Mouse (Mus musculus): ENCODE measurements around the gene Tmed6.
"Not testable (repeated sequence)": the region's sequence is repeated elsewhere in the genome, so short reads cannot be mapped to it uniquely, and the experiment has no call there.

The Tmed6 gene

GRCm38 (mm10) chr8:107073706-107074105 lies 8.3 kb upstream of the Tmed6 start:
- DNase-seq = no peak

- DNase-seq = no peak
These were observed 2.8 kb downstream of the Tmed6 start for GRCm38 (mm10) chr8:107062613-107063012.

GRCm38 (mm10) chr8:107056973-107057369 lies 8.5 kb downstream of the Tmed6 start:
- DNase-seq = no peak

- peak; percentile 98 for DNase-seq
These were observed 9.1 kb downstream of the Tmed6 start, which contains the start of the genes Cog8 and Nip7 for GRCm38 (mm10) chr8:107056076-107056972. Gene Cog8, minus strand, starts transcription at chr8:107056689. Gene Nip7, plus strand, starts transcription at chr8:107056877.

- DNase-seq = no peak
These were observed 13.4 kb downstream of the Tmed6 start for GRCm38 (mm10) chr8:107052046-107052445.

DNA sequence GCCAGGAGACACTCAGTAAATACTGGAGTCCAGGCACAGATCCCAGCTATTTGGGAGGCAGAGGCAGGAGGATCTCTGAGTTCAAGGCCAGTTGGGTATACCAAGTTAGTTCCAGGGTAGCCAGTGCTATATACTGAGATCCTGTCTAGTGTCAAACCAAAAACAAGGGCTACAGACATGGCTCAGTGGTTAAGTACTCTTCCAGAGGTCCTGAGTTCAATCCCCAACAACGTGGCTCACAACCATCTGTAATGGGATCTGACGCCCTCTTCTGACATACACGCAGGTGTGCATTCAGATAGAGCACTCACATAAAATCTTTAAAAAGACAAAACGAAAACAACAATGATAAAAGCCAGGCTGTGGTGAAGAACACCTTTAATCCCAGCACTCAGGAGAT lies 16.0 kb downstream of the Tmed6 start:
- DNase-seq = no peak

GRCm38 (mm10) chr8:107048061-107048941 lies 17.1 kb downstream of the Tmed6 start, which contains the start of gene Pdf:
Gene Pdf, minus strand, starts transcription at chr8:107048614.
- peak; percentile 86 for DNase-seq

- no peak for DNase-seq
These were observed 18.5 kb downstream of the Tmed6 start for GRCm38 (mm10) chr8:107046976-107047375.

DNA sequence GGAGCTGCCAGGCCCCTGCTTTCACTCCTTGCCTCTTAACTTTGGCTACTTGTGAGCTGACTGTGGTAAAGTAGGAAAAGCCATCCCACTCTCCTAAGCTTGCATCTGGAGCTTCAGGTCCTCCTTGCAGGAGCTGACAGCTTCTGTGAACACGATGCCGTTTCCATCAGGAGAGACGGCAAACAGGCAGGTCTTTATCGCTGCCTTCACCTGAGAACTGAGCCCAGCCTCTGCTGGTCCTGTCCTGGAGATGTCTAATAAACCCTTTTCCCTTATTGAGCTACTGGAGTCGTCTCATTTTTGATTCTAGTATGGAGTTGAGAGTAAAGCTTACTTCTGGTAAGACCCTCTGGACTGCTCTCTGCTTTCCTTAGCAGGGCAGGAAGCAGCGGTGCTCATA lies 20.0 kb downstream of the Tmed6 start:
- DNase-seq = no peak

GRCm38 (mm10) chr8:107040632-107041031 lies 24.8 kb downstream of the Tmed6 start:
- no peak for DNase-seq

- DNase-seq = no peak
These were observed 28.8 kb downstream of the Tmed6 start for GRCm38 (mm10) chr8:107036626-107037025.

- DNase-seq = no peak
These were observed 29.8 kb downstream of the Tmed6 start for GRCm38 (mm10) chr8:107035641-107036040.

DNA sequence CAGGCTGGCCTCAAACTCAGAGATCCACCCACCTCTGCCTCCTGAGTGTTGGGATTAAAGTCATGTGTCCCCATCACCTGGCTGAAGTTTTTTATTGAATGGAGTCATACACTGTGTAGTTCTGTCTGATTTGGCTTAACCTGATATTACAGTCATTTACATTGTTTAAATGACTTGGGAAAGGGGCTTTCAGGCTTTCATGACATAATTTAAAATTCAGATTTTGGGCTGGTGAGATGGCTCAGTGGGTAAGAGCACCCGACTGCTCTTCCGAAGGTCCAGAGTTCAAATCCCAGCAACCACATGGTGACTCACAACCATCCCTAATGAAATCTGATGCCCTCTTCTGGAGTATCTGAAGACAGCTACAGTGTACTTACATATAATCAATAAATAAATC lies 31.8 kb downstream of the Tmed6 start:
- DNase-seq = not testable (repeated sequence)

DNA sequence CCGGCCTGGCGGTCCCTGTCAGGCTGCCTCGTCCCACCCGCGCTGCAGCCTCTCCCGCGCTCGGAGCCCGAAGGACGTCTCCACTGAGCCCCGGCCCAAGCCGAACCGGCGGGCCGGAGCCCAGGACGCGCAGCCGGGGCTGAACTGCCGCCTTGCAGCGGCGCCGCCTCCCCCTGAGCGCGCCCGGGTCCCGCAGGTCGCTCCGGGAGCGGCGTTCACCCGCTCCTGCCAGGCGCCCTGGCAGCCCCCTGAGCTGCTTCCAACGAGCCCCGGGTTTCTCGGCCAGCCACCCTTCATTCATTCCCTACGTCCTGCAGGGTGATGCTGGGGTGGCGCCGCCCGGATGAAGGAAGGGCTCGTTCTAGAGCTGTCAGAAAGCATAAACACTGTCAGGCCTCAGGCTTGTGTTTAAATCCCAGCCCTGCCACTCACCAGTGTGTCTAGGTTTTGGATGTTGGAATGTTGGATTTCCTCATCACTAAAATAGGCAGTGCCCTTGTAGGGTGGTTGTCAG lies 33.8 kb downstream of the Tmed6 start:
- no peak for DNase-seq

DNA sequence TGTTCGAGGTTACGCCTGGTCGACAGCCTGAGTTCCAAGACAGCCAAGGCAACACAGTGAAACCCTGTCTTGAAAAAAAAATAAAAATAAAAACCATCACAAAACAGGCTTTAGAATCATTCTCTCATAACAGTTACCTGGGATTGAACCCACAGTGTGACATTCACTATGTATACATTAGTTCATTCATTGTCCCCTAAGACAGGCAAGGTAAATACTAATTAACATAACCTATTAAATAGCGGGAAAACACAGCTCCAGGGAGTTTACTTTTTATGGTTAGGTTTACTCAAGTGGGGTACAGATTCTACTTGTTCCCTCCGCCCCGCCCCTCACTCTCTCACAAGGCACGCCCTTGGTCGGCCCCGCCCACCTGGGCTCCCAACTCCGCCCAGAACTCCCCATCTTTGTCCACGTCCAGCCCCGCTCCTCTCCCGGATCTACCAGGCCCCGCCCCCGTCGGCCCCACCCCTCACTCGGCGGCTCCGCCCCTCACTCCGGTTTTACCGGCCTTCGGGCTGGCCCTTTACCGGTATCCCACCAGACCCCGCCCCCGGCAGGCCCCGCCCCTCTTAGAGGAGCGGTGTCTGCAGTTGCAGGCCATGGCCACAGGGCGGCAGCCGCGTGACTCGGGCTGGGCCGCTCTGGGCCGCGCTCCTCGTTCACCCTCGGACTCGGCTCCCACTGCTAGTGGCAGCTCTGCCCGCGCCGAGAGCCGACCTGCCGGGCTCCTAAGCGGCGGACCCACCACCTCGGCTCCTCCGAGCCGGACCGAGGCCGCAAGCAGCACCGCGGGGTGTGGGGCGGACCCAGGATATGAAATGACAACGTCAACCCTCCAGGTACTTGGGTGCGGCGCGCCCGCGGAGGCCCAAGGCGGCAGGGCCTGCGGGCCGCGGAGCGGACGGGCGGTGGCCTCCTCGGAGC lies 34.5 kb downstream of the Tmed6 start, which contains the start of gene Vps4a:
Vps4a (plus strand) TSS at position 573 of the 927 bp plus-strand sequence.
- DNase-seq = peak; percentile 95

DNA sequence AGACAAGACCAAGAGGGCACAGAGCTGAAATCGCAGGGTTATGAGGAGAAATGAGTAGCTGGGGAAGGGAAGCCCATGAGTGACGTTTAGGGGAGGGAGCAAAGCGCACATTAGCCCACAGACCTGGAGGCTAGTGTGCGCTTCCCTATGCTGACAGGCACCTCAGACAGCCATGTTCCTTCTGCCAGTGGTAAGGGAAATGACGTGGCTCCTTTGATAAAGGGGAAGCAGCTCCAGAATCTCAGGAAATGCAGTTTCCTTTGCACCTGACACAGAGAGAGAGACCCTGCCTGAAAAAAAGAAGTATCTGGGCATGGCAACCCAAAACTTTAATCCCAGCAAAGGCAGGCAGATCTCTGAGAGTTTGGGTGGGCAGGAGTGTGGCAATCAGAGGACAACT lies 35.4 kb downstream of the Tmed6 start:
- DNase-seq = no peak

DNA sequence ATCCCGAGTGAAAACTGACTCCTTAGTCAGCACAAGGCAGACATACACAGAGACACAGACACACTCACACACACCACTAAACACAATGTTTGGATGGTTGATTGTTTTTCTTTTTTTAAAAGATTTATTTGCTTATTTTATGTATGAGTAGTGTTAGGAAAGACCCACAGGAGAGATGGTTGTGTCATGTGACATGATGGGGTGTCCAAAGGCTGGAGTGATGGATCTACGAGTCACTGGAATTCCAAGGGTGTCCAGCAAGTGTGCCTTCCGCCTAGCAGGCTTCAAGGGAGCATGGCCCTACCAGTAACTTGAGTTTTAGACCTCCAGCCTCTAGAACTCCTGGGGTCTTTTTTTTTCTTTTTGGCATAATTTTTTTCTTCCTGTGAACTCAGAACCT lies 36.1 kb downstream of the Tmed6 start:
- no peak for DNase-seq

DNA sequence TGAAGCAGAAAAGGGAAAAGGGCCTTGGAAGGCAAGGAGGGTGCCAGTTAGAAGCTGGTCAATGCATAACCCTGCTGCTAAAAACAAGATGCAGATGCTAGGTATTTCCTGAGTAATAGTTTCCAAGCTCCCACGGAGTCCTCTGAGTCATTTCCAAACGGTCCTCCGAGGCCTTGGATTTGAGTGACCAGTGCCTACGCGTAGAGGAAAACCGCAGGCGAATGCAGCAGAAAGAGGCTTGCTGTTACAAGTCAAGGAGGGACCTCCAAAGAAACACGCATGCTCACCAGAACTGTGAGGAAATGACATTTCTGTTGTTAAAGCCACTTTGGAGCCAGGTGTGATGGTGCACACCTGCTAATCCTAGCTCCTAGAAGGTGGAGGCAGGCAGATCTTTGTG lies 42.0 kb downstream of the Tmed6 start:
- no peak for DNase-seq

GRCm38 (mm10) chr8:107014915-107015314 lies 50.5 kb downstream of the Tmed6 start:
- no peak for DNase-seq

DNA sequence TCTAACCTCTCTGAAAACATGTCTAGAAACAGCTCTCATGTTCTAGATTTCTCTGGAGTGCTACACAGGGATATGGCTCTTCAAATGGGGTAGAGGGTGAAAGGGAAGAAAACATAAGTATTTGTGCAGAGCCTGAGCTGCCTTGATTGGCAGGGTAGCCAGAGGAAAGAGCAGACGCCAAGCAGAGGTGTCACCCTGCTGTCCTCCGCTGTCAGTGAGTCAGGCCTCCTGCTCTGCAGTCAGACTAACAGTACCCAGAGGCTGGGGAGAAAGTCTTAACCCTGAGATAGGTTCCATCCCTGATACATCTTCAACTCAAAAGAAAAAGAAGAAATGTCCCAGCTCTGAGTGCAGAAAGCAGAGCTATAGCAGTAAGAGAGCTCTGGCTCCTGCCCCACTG lies 52.8 kb downstream of the Tmed6 start:
- no peak for DNase-seq

Measured in right cerebral cortex, adult 18-20 months (tissue).